Mouse (Mus musculus): ENCODE measurements around the gene Zfp398.

DNA sequence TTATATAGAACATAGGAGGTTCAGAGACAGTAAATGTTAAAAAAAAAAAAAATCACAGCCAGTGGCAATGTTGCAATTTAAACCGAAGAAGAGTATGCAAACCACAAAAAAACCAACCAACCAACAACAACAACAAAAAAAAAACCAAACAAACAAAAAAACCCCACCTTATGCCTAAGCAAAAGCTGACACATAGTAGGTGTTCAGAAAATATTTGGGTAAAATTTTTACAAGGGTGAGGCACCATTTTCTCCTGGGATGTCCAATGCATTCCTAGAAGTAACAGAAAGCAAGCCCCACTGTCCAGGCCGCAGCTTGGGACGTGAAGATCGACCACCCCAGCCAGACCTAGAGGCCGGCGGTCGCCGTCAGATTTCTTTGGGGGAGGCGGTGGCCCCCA is 41.6 kb downstream of the Zfp398 start, which contains the start of gene Zfp282:
- TF ChIP-seq CTCF (IDR thresholded peaks at IDR 0.05; ENCODE audit: insufficient read depth, low read depth, low read length) = no peak
- no peak for TF ChIP-seq POLR2A (IDR thresholded peaks at IDR 0.05; ENCODE audit: insufficient read depth, low read depth, low read length)

Measured in olfactory bulb, adult 2 months (tissue).